Mouse (Mus musculus) heart, adult 18-20 months (tissue): ENCODE measurements around the gene Tgfbrap1. TPM values are rescaled to one million over a fixed set of nuclear protein-coding genes. Genes with fewer than 3 reads are reported as not detected.
"Not testable (repeated sequence)": the region's sequence is repeated elsewhere in the genome, so short reads cannot be mapped to it uniquely, and the experiment has no call there.

Source experiments
- DNase-seq, 2 experiments: peaks; one replicate each; pipeline ENCODE4 v3.0.0; 2021 to 2022; ENCODE audit warnings: mixed read lengths in 1 of 2
- long read RNA-seq, 2 experiments: library from polyadenylated mRNA; stranded (forward); transcript quantifications; one replicate each; pipeline ENCODE4 v2.0.0; 2021
- total RNA-seq, 2 experiments: library from RNA; stranded (reverse); gene quantifications; 2 replicates each; pipeline ENCODE4 v1.2.3; 2021

The Tgfbrap1 gene
- 10 to 100 TPM; 14.2 to 15.1 TPM for total RNA-seq
- long read RNA-seq, experiment 1, full-length matches to known transcripts = 10 of 17 reads
- long read RNA-seq, experiment 1, partial matches to known transcripts = 2 of 17 reads
- long read RNA-seq, experiment 1, other reads (novel, unspliced or antisense) = 5 of 17 reads
- long read RNA-seq, experiment 2, full-length matches to known transcripts = 2 of 6 reads
- long read RNA-seq, experiment 2, partial matches to known transcripts = 1 of 6 reads
- long read RNA-seq, experiment 2, other reads (novel, unspliced or antisense) = 3 of 6 reads

DNA sequence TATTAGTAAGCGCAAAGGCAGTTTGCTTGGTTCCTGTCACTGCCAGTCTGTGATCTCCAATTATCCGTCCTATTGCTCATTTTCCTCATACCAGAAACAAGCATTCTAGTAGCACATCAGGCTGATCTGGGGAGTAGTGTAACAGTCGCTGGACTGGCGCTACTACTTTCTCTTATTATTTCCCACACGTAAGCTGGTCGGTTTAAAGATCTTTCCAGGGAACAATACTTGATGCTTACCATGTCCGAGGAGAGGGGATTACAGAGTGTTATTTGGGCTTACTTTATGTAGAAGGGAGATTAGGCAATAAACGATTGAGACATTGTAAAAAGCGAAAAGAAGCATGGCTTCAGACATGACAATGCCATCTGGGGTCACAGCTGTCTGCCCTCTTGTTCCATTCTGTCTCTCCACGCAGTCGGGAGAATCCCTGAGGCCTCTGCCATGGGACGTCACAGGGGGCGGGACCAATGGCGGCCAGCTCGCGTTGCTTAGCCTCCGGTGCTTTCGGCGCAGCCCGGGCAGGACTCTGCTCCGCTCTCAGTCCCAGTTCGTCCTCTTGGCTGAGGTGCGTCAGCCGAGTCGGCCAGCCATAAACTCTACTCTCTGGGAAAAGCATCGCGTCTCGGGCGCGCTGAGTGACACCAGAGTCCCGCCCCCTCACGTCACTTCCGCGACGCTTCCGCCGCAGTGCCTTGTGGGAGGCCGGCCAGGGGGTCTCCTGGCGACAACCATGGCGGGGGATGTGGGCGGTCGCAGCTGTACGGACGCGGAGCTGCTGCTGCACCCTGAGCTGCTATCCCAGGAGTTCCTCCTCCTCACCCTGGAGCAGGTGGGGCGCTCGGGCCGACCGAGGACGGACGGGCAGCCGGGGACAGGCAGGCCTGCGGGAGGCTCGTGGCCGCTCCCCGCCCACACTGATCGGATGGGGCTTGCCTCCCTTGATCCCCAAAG is at the start of gene Tgfbrap1, which contains the start of gene AI597479:
TSS of gene Tgfbrap1 (minus strand) at position 607 of the 954 bp plus-strand sequence.
TSS of gene AI597479 (plus strand) at position 680 of the 954 bp plus-strand sequence.
- DNase-seq = peak; percentile 92 to 97

DNA sequence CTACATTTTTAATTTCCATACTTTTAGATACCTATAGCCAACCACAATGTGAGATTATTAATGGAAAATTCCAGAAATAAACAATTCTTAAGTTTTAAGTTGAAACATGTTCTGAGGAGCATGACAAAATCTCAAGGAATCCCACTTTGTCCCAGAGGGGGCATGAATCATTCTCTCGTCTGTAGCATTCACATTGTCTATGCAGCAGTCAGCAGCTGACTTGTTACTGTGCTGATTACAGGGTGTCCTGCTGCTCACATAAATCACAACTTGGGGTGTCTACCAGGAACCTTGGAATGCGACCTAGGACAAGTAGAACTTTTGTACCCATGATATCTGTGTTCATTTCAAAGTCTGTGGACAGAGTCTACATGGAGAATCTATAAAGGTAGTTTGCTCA is 49.0 kb upstream of the Tgfbrap1 start:
- no peak for DNase-seq

- DNase-seq = no peak
Observed at GRCm38 (mm10) chr1:43145388-43145787, 47.0 kb upstream of the Tgfbrap1 start.

DNA sequence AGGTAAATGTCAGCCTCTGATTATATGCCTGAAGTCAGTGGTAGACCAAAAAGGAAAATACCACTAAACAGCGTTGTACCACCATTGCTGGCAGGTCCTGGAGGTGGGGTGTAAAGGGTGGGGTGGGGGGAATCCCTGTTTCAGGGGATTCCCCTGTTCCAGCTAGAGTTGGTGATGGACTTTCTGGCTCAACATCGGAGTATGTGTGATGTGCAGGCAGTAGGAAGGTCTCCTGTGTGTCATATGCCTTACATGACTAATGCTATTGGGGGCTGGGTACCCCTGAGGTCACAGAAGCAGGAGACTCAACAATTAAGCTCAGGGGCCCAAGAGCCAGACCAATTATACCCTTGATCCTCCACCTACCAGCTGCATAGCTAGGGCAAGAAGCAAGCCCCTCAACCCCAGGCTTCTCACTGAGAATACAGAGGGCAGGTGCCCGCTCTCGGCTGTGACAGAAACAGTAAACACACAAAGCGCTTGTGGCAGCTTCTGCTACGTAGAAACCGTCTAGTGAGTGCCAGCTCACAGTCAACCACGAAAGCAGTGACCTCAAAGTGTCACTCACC is 46.0 kb upstream of the Tgfbrap1 start:
- DNase-seq = no peak

DNA sequence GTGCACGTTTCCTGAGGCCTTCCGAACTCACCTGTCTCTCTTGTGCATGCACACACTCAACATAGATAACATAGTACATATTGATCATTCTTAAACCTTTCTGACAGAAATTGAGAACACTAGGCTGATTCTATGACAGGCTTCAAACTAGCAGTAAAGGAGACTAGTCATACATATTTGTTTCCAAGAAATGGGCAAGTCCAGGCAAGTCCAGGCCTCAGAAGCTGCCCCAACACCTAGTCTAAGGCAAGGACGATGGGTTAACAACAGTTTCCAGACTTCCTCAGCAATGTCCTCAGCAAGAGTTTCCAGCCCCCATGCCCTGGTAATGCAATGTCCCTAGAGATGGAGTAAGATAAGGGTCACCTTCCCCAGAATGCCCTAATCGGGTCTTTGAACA is 45.4 kb upstream of the Tgfbrap1 start:
- DNase-seq = no peak

DNA sequence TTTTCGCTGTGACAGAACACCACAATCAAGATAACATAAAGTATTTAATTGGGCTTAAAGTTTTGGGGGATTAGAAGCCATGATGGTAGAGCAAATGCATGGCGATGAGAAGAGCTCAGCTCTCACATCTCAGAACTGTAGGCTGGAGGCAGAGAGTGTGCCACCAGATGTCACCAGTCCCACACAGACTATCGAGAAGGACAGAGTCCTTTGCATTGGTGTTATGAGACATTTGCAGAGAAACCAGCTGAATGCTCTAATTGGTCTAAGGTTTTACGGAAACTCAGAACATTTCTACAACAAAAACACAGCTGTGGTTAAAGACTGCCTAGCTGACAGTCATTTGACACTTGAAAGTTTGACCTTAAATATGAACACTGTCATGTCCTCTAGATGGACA is 44.8 kb upstream of the Tgfbrap1 start:
- no peak for DNase-seq

- no peak for DNase-seq
Observed at GRCm38 (mm10) chr1:43142849-43143248, 44.4 kb upstream of the Tgfbrap1 start.

DNA sequence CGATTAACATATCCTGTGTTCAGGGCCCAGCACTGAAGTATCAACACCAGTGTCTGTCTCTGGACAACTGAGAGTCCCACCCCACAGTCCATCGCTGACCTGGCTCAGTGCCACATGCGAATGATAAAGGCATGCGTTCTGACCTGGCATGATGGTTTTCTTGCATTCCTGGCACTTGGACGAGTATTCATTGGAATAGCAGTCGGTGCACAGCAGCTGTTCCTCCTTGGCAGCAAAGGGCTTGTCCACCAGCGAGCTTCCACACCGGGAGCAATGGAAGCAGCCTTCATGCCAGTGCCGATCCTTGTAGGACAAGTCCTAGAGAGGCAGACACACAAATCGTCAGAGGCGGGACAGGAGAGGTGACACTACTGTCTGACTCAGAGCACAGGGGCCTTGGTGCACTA is 43.1 kb upstream of the Tgfbrap1 start:
- DNase-seq = peak in 1 of 2 experiments; percentile 52

DNA sequence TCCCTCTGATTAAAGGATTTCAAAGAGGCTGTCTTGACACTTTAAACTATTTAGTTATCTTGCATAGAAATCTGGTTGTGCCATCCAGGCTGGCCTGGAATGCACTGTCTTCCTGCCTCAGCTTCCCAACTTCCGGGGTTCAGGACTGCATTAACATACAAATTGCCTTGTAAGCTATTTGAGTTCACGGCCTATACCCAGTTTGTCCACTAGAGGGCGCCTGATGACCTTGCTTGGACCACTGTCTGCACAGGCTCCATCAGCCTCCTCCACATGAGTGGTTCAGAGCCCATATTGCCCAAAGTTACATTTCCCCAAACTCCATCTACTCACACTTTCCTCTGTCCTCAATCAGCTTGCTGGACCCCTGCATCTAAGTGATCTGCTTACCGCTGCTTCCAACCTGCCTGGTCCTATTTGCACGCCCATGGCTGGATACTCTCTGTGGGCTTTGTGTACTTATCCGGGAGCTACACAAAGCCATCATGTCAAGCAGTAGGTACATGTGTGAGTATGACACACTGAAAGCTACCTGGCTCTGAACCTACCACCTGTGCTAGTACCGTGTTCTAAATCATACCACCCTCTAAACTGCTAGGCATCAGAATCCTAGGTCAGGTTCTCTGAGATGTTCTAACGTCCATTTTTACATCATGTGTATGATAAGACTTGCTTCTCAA is 41.3 kb upstream of the Tgfbrap1 start:
- DNase-seq = peak; percentile 78 to 92

DNA sequence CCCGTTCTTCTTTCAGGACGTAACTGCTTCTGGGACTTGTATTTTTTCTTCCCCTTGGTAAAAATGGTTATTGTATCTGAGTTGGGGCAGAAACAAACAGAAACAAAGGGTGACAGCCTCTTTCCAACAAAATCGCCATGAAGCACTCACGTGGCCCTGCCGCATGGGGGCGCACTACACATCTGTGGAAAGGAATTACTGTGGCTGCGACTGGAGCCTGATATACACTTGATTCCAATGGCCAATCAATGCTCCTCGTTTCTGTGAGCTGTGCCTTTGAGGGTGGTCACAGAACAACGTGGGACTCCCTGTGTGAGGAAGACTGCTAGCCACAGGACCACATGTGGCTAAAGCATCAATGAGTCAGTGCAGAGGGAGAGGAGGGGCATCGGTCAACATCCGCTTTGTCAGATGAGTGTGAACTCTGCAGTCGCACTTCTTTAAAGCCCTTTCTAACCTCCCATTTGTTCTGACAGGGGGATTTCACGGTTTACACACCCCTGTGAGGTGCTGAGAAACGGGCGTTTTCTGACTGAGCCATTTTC is 39.9 kb upstream of the Tgfbrap1 start:
- DNase-seq = no peak

GRCm38 (mm10) chr1:43137334-43137733 is 38.9 kb upstream of the Tgfbrap1 start:
- DNase-seq = no peak

DNA sequence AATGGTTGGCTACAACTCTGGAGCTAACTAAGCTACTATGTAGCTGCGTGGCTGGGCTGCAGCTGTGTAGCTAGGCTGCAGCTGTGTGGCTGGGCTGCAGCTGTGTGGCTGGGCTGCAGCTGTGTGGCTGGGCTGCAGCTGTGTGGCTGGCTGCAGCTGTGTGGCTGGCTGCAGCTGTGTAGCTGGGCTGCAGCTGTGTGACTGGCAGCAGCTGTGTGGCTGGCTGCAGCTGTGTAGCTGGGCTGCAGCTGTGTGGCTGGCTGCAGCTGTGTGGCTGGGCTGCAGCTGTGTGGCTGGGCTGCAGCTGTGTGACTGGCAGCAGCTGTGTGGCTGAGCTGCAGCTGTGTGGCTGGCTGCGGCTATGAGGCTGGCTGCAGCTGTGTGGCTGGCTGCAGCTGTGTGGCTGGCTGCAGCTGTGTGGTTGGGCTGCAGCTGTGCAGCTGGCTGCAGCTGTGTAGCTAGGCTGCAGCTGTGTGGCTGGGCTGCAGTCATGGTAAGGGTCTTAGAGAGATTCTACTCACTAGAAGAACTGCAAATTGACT is 38.1 kb upstream of the Tgfbrap1 start:
- not testable (repeated sequence) for DNase-seq

GRCm38 (mm10) chr1:43131591-43131990 is 33.2 kb upstream of the Tgfbrap1 start:
- DNase-seq = no peak

DNA sequence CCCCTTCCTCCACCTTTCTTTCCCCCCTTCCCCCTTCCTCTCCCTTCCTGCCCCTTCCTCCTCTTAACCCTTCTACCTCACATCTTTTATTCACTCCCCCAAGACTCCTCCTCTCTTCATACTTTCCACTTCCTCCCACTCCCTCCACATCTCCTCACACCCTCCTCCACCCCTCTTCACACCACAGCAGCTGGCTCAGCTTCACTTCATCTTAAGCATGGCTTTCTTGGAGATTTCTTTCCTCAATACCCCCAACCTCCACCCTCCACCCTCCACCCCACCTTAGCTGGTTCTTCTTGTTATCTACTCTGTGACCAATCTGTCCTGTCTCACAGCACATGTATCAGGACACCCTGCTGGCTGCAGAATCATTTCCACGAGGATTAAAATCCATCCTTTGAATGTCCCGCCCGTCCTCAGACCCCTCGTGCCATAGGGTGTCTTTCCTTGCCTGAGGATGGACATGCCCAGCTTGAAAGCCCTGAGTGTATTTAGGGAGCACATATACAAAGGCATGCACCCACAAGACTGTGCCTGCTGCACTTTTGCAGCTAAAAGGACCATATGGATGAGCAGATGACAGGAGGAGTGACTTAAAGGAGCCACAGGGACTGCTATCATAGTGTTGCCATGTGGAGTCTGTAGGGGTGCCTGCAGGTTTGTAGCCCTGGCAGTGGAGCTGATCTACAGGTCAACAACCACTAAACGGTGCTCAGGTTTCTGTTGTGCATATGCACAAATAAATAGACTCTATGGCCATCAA is 32.0 kb upstream of the Tgfbrap1 start:
- no peak for DNase-seq

- DNase-seq = no peak
Observed at GRCm38 (mm10) chr1:43127820-43128610, 29.6 kb upstream of the Tgfbrap1 start.

- DNase-seq = no peak
Observed at GRCm38 (mm10) chr1:43127196-43127595, 28.8 kb upstream of the Tgfbrap1 start.

- DNase-seq = no peak
Observed at GRCm38 (mm10) chr1:43124726-43125125, 26.3 kb upstream of the Tgfbrap1 start.

- DNase-seq = no peak
Observed at GRCm38 (mm10) chr1:43122616-43123015, 24.2 kb upstream of the Tgfbrap1 start.

GRCm38 (mm10) chr1:43120950-43121349 is 22.5 kb upstream of the Tgfbrap1 start:
- DNase-seq = no peak

DNA sequence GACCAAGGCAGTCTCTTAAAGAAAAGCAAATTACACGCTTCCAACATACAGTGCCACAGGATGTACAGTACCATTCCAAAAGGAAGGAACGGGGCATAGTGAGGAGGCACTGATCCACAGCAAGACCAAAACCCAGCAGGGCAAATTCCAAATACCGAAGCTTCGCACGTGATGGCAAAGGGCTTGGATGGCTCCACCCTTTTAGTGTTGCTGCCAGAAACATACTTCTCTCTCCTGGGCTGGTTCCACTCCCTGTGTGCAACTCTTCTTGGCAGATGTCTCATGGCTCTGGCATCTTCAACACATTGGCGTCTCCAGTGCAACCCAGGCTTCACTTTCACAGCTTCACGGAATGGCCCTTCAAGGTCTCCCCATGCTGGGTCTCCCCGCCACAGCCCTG is 19.0 kb upstream of the Tgfbrap1 start:
- DNase-seq = no peak
